Mouse (Mus musculus): ENCODE data around the gene Cdhr3.

The Cdhr3 gene

DNA sequence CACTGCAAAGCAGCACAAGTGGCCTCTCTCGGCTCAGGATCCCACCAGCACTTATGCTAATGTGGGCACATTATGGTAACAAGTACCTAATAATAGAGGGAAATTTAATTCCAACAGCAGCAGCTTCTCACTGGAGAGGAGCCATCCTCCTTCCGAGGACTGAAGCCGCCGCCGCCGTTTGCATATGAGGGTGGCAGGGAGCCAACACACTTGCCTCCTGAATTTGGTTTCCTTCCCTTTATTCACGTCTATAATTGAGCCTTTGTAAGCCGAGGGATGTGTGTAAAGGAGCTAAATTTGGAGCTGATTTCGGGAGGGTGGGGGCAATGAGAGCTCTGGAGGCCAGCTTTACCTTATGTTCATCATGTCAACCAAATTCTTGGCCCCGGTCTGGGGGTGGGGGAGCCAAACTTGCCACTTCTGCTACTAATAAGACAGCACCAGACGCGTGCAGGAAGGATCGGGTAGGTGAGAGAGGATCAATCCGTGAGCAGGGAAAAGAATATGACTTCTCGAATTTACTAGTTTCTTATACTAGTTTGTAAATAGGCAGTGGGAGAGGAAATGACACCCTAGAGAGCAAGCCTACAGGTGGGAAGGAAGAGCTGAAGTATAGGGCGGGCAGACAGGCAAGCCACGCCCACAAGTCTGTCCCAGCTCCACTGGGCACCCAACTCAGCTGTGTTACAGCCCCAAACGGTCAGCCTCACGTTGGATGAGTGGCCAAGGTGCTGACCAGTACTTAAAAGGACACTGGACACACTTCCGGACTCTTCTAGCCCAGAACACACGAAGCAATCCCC lies 56.8 kb downstream of the Cdhr3 start:
- DNase-seq (ENCODE audit: extremely low spot score, low read depth, low spot score) = no peak

DNA sequence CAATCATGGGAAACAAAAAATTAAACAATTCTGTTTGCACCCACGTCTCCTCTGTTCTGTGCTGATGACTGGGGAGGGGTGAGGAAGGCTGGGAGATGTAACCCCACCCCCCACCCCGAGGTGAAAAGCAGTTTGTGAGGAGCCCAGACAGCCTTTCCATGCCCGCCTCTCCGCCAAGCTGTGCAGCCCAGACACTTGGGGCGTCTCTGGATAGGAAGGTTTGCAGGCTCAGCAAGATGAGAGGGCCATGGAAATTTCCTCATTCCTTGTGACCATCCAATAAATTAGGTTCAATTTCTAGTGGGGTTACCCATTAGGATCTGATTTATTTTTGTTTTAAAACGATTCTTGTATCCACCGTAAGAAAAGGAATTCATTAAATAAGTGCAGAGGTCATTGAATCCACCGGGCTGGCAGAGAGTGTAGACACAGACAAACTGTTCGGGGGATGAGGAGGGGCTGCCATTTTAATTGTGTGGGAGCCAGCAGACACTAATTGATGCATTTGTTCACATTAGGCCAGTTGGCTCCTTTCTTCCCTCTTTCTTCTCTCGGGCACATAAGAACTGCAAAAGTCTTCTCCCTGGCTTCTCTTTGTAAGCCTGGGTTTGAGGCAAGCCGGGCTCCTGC lies 57.5 kb downstream of the Cdhr3 start:
- DNase-seq (ENCODE audit: extremely low spot score, low read depth, low spot score) = no peak

DNA sequence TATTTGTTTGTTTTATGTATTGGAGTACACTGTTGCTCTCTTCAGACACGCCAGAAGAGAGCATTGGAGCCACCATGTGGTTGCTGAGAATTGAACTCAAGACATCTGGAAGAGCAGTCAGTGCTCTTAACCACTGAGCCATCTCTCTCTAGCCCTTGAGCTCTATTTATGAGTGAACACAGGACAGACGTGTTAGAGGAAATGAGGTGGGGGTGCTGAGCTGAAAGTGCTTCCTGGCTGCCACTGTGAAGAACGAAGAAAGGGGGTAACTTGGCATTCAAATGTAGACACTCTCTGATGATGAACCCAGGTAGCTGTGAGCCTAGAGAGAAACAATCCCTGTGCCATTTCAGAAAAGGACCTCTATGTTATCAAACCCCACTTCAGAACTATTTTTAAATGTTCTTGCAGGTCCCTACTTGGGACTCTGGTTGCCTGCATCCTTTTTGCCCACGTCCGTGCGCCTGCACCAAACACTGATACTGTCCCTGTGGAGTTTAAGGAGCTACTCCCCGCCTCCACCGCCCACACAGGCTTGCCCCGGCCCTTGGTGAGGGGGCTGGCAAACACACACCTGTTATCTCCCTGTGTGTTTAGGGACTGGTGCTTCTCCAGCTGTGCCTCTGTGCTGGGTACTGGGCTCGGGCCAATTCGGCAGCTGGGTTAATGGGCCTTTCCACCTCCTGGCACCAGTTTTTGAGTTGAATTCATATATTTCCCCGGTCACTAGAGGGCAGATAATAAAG lies 58.2 kb downstream of the Cdhr3 start:
- no peak for DNase-seq (ENCODE audit: extremely low spot score, low read depth, low spot score)

DNA sequence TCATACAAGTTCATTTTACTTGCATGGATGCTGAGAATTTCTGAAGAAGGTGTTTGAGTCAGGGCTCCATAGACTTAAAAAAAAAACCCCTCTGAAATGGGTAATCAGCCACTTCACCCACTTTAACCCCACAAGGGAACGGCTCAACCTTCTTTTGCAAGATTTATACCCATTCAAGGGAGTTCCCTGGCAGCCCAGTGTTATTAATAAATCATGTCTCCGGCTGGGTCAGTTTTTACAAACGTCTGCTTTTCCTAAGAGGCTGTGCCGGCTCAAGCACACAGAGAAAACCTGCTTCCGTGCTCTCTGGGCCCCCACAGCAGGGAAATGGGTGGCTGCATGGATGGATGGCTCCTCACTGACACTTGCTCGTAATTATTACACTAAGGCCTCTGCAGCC lies 59.5 kb downstream of the Cdhr3 start:
- DNase-seq (ENCODE audit: extremely low spot score, low read depth, low spot score) = no peak

DNA sequence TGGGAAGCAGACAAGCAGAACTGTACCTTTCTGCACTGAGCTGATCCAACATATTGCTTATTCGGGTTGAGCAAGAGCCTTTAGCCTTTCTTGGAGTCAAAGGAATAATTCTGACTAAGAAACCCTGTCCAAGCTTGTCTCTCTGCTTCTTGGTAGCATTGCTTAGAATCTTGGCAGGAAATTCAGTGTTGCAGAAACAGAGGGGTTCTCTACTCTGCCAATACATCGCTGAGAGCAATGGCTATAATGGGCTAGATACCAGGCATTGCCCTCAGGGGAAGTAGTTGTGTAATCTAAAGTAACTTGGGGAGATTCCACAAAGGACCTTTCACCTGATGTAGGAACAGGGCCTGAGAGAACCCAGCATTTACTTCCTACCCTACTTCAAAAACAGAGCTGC lies 62.1 kb downstream of the Cdhr3 start:
- no peak for DNase-seq (ENCODE audit: extremely low spot score, low read depth, low spot score)

DNA sequence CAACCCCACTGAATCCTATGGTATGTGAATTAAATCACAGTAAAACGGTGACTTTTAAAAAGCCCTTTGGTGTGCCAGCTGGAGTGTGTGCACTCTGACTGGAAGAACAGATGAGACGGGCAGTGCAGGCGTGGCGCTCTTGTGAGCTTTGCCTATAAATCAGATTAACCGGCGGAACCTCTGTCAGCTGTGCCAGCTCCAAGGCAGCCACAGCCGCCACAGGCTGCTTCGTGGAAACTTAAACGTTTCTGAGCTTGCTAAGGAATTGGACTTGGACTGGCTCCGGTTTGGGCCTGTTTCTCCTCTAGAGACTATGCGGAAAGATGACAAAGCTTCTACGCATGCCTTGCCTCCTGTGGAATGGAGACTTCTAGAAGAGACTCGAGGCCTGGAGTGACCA lies 62.6 kb downstream of the Cdhr3 start:
- no peak for DNase-seq (ENCODE audit: extremely low spot score, low read depth, low spot score)

DNA sequence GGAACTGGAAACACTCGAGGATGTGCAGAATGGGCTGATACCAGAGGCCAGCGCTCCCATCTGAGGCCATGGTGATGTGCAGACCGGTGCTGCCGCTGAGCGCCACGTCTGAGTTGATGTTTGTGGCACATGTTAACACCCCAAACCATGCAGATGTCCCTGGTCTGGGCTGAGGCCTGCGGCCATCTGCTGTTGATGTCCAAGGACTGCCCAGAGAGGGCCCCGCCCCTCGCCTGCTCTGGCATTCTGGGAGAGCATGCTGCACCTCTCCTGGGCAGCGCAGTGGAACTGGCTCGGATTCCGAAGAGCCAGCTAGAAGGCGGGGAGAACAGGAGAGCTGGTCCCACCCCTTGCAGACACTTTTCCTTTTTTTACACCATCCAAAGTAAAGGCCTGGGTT lies 64.0 kb downstream of the Cdhr3 start:
- DNase-seq (ENCODE audit: extremely low spot score, low read depth, low spot score) = no peak

DNA sequence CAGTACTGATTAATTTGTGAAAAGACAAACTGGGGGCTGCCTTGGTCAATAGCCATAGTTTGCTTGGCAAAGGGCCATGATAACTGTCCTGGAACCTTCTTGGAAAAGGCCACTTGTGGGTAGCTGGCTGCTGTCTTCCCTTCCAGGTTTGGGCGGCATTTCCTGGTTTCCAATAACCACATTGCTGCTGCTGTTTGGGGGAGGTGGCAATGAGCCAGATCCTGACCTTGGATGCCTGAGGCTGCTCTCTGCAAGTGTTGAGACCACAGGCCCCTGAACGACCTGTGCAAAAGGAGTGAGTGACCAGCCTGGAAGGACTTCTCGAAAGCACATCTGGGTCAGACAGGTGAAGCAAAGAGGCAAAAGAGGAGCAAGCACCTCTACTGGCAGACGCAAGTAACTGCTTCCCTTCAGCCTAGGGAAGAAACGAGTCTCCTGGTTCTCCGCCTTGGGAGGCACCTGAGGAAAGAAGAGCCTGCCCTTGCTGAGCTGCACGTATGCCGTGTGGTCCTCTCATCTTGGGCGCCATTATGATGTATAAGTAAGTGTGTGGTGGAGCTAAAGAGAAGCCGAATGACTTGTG lies 64.5 kb downstream of the Cdhr3 start:
- DNase-seq (ENCODE audit: extremely low spot score, low read depth, low spot score) = no peak

DNA sequence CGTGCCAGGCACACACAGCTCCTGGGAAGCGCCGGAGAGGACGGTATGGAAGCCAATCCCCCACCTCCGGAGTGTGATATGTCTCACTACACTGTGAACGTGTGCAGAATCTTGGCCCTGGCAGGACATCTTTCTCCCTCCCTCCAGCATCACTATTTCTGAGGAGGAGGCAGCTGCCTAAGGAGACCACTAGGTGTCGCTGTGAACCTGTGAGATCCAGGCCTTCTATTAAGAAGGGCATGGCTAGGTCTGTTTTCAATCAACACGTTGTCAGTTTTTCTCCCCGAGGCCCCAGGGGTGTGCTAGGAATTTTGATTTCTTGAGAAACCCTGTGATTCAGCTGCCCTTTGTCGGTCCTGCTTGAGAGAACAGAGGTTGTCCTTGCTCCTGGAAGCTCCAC lies 65.6 kb downstream of the Cdhr3 start:
- peak; percentile 93 for DNase-seq (ENCODE audit: extremely low spot score, low read depth, low spot score)

DNA sequence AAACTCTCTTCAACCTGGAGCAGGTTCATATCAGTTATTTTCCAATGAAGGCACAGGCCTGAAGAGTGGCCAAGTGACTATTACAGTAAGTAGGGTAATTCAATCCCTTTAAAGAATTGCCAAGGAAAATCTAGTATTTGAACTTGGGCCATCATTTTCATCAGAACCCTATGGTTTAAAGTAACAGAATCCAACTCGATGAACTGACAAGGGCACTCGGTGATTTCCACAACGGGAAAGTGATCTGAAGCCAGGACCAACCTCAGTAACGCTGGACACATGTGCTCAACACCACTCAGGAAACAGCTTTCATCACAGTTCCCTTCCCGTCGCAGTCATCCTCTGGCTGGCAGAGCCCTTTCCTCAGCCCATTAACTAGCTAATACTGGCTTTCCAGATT lies 68.2 kb downstream of the Cdhr3 start:
- DNase-seq (ENCODE audit: extremely low spot score, low read depth, low spot score) = no peak

DNA sequence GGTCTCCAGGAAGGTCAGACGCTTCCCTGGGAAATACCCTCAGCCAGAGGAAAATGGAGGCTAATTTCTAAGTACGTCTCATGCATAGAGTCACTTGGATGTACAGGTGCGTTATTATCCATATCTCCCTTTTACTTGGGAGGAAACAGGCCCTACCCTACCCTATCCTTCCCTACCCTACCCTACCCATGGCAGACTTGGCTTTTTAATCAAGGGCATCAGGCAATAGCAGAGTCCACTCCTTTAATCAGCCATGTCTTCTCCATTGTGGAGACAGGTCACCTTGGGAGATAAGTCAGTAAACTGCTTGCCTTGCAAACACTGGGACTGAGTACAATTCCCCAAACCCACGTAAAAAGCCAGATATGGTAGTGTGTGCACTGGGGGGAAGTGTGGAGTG lies 70.9 kb downstream of the Cdhr3 start:
- no peak for DNase-seq (ENCODE audit: extremely low spot score, low read depth, low spot score)

DNA sequence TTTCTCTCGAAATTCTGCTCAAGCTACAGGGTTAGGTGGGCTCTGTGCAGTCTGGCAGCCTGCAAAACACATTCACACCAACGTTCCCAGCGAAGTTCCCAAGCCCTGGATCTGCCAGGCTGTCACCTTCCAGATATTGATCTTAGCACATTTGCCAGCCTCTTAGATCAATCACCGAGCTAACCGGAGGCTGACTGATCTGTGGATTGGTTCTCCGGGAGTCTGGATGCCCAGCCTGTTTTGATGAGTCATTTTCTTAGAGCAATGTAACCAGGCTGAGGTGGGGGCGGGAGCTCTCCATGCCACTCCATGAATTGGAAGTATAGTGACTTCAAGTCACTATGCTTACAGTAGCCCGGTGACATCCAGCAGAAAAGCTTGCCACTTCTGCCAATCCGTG lies 71.5 kb downstream of the Cdhr3 start:
- no peak for DNase-seq (ENCODE audit: extremely low spot score, low read depth, low spot score)

DNA sequence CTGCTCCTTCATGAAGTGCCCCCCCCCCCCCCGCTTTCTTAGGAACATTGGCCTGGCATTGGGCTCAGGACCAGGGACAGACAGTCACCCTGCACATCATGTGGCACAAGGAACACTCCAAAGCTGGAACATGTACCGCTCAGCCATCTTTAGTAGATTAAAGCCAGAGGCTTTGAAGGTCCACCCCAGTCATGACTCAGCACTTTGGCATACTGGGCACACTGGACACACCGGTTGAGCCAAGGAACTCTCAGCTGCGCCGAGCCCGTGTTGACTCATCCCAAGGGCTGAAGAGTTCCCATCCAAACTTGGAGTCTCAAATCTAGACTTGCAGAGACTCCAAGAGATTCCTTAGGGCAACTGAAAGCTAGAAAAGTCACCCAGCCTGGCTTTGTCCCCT lies 72.7 kb downstream of the Cdhr3 start:
- no peak for DNase-seq (ENCODE audit: extremely low spot score, low read depth, low spot score)

DNA sequence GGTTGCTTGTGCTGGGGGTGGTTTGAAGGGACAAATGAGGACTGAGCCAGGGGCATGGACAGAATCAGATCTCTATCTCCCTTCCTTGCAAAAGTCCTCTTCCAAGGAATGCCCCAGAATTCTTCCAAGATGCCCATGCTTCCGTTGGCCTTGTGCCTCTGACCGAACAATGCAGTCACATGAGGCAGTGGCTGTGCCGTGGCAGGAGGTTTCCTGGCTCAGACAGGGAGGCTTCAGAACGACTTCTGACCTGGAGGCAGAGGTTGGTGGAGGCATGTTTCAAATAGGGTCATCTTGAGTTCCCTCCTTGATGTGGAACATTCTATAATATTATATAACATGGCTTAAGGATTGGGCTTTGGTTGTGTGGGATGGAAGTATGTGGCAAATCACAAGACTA lies 74.1 kb downstream of the Cdhr3 start:
- no peak for DNase-seq (ENCODE audit: extremely low spot score, low read depth, low spot score)

DNA sequence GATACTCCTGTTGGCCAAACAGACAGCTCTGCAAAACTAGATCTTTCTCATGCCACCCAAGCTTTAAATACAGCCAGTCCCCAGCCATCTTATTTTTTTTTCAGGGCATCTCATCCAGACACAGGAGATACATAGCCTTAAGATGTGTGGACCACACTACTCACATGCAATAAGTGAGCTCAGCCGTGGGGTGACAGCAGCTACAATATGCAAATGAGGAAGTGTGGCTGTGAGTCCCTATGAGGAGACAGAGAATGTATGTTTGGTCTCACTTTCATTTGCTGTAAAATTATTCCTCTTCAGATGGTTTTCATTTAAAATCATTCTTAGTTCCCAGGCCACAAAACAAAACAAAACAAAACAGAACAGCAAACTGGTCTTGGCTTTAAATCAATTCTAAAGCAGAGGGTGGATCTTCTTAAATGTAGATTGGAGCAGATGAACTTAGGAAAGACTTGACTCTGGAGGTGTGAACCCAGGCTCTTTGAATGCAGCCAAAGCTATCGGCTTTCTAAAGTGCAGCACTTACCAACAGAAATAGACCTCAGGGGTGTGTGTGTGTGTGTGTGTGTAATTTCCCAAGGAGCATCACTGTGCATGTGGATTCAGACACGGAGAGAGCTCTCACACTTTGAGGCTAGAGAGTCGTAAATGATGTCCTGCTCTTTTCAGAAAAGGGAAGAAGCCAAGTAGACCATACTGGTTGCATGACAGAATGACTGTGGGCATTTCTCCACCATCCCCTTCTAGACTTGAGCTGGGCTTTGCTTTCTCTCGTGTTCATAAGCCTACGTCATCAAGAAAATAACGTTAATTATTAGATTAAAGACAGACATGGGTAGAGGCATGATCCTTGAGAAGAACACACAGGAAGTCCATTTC lies 75.6 kb downstream of the Cdhr3 start:
- no peak for DNase-seq (ENCODE audit: extremely low spot score, low read depth, low spot score)

DNA sequence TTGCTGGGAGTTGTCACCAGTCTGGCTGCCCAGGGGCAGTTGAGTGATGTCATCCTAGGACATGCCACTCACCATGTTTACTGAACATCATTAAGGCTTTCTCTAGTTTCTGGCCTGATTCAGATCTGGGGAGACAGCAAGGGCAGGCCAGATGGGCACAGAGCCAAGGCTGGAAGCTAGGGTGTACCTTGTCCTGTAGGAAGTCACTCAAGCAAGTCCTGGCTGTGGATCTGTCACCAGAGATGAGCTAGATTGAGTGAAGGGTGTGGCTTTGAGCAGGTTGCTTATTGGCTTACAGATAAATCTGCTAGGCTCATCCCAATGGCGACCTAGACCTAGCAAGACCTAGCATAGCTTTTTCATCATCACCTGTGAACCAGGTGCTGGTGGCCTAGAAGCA lies 77.6 kb downstream of the Cdhr3 start:
- DNase-seq (ENCODE audit: extremely low spot score, low read depth, low spot score) = no peak

DNA sequence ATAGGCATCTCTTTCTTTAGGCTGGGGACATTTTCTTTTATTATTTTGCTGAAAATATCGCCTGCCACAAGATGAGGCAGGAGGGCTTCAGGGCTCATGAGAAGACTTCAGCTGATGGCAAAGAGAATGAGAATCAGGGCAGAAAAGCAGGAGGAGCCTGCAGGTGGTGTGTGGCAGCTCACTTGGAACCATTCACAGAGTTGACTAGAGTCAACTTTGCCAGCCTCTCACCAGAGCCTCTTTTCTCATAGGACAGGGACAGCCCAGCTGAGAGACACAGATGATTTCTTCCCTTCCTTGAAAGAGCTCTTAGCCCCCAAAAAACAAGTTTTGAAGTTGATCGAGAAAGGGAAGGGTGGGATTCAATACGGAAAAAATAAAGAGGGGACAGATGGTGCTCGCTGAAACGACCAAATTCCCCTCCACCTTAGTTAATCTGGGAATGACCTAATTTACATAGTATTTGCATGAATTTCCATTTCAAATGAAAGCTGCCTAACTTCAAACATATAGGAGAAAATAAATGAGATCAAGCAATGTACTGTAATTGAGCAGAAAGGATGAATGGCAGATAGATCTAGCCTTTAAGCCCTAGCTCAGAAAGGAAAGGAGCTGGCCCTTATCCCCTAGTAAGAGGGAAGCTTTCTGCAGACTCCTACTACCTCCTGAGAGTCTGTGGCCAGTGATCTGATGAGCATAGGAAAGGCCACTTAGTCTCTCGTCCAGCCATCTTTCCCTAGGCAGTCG lies 78.5 kb downstream of the Cdhr3 start:
- DNase-seq (ENCODE audit: extremely low spot score, low read depth, low spot score) = no peak

DNA sequence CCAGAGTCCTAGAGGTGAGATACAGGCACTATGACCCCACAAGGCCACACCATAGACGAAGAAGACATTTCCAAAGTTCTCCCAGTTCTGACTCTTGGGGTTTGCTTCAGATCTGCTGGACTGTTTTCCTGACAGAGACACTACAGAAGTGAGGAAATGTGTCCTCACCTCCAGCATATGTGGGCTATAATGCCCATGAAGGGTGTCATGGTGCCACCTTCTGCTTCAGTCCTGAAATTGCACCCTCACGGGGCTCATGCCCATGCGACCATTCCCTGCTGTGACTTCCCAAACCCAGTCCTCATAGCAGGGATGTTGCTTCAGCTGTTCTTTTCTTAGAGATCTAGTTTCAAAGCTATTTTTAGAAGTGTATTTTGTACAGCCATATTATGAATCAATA lies 82.6 kb downstream of the Cdhr3 start:
- no peak for DNase-seq (ENCODE audit: extremely low spot score, low read depth, low spot score)

DNA sequence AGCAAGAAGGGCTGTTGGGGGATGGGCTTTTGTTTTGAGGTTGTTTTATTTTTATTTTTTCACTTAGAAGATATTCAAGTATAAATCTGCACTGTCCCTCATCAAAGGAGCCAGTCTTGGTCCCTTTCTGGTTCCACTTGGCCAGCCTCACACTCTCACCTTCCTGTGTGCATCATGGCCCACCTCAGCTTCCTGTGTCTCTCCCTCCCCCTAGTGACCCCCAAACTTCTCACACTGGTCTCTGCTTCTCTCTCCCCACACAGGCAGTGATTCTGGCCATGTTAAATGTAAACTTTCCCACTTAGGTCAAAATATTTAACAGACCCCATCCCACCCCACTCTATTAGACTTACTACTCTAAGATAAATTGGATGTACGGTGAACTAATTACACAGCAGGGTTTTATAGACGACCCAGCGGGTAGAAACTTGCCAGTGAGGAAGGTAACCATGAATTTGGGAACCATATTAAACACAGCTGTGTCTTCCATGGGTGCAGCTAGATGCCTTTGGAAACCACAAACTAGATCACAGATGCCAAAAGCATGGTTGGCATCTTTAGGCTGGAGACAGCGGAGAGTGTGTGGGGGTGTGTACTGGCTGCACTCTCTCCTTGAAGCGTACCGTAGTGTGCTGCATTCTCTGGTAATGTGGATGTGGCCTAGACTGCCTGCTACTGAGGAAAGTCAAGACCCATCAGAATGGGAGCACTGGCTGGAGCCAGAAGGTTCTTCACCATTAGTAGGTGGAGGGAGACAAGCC lies 83.3 kb downstream of the Cdhr3 start:
- DNase-seq (ENCODE audit: extremely low spot score, low read depth, low spot score) = no peak
